Mouse (Mus musculus) liver, postnatal 0 days (tissue): ENCODE results near the gene Megf8.

ENCODE experiments used
- CTCF ChIP-seq: sonication (generic); IDR thresholded peaks from 2 replicates; pipeline ENCODE4 v1.5.1; 2016; ENCODE audit warnings: antibody characterized with exemption, low read depth
- EP300 ChIP-seq: IDR thresholded peaks from 2 replicates; pipeline ENCODE4 v1.6.1; 2016; ENCODE audit warnings: antibody characterized with exemption, low read depth, mild to moderate bottlenecking

DNA sequence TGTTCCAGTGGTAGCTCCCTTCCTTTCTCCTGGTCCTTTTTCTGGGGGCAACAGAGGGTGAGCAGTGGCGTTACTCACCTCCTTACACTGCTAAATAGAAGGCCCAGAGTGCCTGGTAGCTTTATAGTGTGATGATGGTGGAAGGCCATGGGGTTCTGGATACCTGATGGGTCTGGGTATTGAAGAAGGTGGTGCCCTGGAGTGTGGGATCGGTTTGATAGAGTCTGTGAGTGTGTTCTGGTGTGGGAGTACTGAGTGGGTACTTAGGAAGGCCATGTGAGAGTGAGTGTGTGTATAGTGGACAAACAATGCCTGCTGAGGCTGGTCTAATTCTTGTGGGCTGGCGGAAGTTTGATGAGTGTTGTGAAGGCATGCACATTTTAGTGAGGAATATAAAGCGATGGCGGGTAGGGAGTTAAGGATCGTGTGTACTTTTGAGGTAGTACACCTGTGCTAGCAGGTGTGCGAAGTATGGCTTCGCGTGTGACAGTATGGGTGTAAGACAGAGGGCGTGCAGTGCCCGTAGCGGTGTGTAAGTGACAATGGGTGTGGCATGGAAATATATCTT lies 35.7 kb upstream of the Megf8 start:
- TF ChIP-seq CTCF (peak; percentile 18; the same call in 1 of the 2 replicates), EP300 (no peak)
